Mouse (Mus musculus) liver, adult 2 months (tissue): ENCODE data around the gene Napsa.

ENCODE experiments used
- CTCF ChIP-seq: fragments of 200-500 bp; IDR thresholded peaks from 2 replicates; pipeline ENCODE4 v1.5.1; 2011; ENCODE audit warnings: low read depth, low read length, control low read depth
- POLR2A ChIP-seq: fragments of 200-500 bp; IDR thresholded peaks from 2 replicates; pipeline ENCODE4 v1.6.1; 2011; ENCODE audit warnings: low read length, control low read depth; ENCODE audit not compliant: insufficient read depth; ENCODE audit errors: extremely low read depth

GRCm38 (mm10) chr7:44576333-44576844 lies 4.2 kb downstream of the Napsa start:
- TF ChIP-seq POLR2A (no peak), CTCF (no peak)
